Mouse (Mus musculus) limb, embryonic 11.5 days (tissue): ENCODE data around the gene Trp53inp2. TPM values are rescaled to one million over a fixed set of nuclear protein-coding genes. Genes with fewer than 3 reads are reported as not detected.

Experiments used
- ATAC-seq: fragments of 200-750 bp; cut with Nextera tagmentation; 2 replicates; pipeline ENCODE4 v1.8.0; 2017; ENCODE audit warnings: low read depth; ENCODE audit not compliant: insufficient number of reproducible peaks, low FRiP score, low TSS enrichment
- DNase-seq: peaks from one replicate; pipeline ENCODE4 v3.0.0-alpha.2; 2015; ENCODE audit warnings: low spot score
- H3K27ac ChIP-seq: fragments of 300-500 bp; sonication (generic); replicated peaks from 2 replicates; pipeline ENCODE4 v1.5.1; 2014; ENCODE audit warnings: low read depth, mild to moderate bottlenecking, low read length
- H3K27me3 ChIP-seq: fragments of 300-500 bp; sonication (generic); 2 replicates; pipeline ENCODE4 v1.6.1; 2014; ENCODE audit warnings: mild to moderate bottlenecking, low read length, mixed read lengths; ENCODE audit not compliant: control insufficient read depth, insufficient read depth
- H3K36me3 ChIP-seq: fragments of 300-500 bp; sonication (generic); 2 replicates; pipeline ENCODE4 v1.6.1; 2014; ENCODE audit warnings: mild to moderate bottlenecking, low read length, moderate library complexity, mixed read lengths; ENCODE audit not compliant: control insufficient read depth, insufficient read depth
- H3K4me1 ChIP-seq: fragments of 300-500 bp; sonication (generic); 2 replicates; pipeline ENCODE4 v1.6.1; 2014; ENCODE audit warnings: low read length, mixed read lengths; ENCODE audit not compliant: control insufficient read depth, insufficient read depth
- H3K4me2 ChIP-seq: fragments of 300-500 bp; sonication (generic); 2 replicates; pipeline ENCODE4 v1.6.1; 2014; ENCODE audit warnings: low read depth, mild to moderate bottlenecking, moderate library complexity; ENCODE audit not compliant: severe bottlenecking
- H3K4me3 ChIP-seq: fragments of 300-500 bp; sonication (generic); 2 replicates; pipeline ENCODE4 v1.5.1; 2014; ENCODE audit warnings: low read depth, low read length
- H3K9ac ChIP-seq: fragments of 300-500 bp; sonication (generic); 2 replicates; pipeline ENCODE4 v1.6.1; 2014; ENCODE audit warnings: mild to moderate bottlenecking, low read length
- H3K9me3 ChIP-seq: fragments of 300-500 bp; sonication (generic); 2 replicates; pipeline ENCODE4 v1.6.1; 2016; ENCODE audit warnings: low read length; ENCODE audit not compliant: control insufficient read depth
- WGBS: fragments of 180-500 bp; shearing (Covaris S2); extraction: QIAGEN DNeasy Blood & Tissue Kit; methylation state at CpG from one replicate; pipeline ENCODE4 v1.1.7; 2014; 5-methylcytosine and 5-hydroxymethylcytosine counted together
- polyA plus RNA-seq: library from polyadenylated mRNA; unstranded; fragments of >200 nt; fragmentation: Nextera tagmentation; extraction: Ambion mirVana; gene quantifications from 2 replicates; pipeline ENCODE4 v1.2.1, GENCODE M21; 2014

Trp53inp2 gene
- polyA plus RNA-seq, 1 experiment from 2014 or later, result 17.5 TPM

DNA sequence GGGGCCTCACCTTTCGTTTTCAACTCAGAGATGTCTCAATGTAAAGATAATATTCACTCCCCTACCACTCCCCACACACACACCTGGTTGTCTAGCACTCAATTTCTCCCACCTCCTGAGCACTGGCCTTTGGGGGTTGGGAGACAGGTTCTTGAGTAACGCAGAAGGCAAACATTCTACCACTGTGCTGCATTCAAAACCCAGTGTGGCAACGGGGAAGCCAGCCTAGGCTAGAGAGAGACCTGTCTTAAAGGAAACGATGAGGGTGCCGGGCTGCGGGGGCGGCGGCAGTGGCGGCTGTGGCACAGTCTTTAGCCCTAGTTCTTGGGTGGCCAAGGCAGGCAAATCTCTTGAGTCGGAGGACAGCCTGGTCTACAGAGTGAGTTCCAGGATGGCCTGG is 4.7 kb upstream of the Trp53inp2 start:
- WGBS, result 79% methylated on average over 10 of the region's 10 CpGs
- no peaks in the 10 kb centered on the region for H3K36me3 ChIP-seq

DNA sequence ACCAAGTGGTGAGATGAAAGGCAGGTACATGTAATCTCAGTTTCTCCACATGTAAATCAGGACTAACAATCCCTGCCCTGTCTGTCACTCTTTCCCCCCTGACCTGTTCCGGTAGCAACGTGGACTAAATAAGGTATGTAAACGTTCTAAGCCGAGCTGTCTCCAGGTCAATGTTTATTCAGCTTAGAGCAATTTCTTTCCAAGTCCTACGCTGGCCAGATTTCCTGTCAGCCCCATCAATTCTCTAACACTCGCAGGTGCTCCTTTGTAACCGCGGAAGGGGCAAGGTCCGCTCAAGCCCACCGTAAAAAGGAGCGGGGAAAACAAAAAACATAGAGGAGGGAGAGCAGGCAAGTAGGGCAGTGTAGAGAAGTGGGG is 190 bp downstream of the Trp53inp2 start:
- no peaks in the 10 kb centered on the region for H3K4me1 ChIP-seq
- H3K4me2 ChIP-seq, result peak overlapping the region; percentile 80
- ATAC-seq (no peak), DNase-seq (peak; percentile 23)
- no peaks in the 10 kb centered on the region for H3K36me3 ChIP-seq
- peak overlapping the region; percentile 94 for H3K9ac ChIP-seq
- WGBS, result 3% methylated on average over 11 of the region's 11 CpGs
- H3K9me3 ChIP-seq, result no peaks in the 10 kb centered on the region
- H3K27me3 ChIP-seq, result peaks cover 10% of the 10 kb centered on the region; the same call in 1 of the 2 replicates
- H3K27ac ChIP-seq, result no peak overlapping the region
- H3K4me3 ChIP-seq, result peak overlapping the region; percentile 87

More for the DNA sequence above, 4.7 kb upstream of the Trp53inp2 start:
- Histone ChIP-seq H3K4me1 (no peaks in the 10 kb centered on the region), H3K4me3 (no peak overlapping the region), H3K4me2 (no peak overlapping the region), H3K27me3 (peaks cover 7% of the 10 kb centered on the region; the same call in 1 of the 2 replicates), H3K27ac (no peak overlapping the region), H3K9me3 (no peaks in the 10 kb centered on the region), H3K9ac (no peak overlapping the region)
- DNase-seq (no peak), ATAC-seq (no peak)

DNA sequence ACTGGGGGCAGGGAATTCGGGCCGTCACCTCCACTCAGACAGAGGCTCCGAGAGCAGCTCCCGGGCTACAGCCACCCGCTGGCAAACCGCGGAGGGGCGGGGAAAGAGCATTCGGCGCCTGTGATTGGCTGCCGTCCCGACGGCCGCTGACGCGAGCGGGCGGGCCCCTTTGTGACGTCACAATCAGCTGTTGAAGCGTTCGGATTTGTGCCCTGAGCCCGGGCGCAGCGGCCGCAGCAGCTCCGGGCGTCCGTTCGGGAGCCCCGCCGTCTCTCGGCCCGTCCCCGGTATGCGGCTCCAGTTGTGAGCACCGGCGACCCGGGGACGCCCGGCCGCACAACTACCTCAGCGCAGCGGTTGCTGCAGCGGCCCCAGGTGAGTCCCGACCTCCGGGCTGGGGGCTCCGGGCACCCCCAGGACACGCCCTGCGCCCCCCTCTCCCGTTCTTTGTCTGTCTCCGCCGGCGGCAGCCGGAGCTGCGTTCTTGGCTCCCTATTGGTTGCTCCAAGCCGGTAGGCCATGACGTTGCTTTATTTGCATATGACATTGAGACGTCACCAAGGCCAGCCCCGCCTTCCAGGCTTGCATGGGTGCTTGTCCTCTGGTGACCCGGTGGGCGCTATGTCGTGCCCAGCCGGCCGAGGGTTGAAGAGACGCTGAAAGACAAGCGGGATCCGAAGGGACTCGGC is 928 bp downstream of the Trp53inp2 start:
- peak overlapping the region; percentile 94 for H3K9ac ChIP-seq
- ATAC-seq (peak; percentile 89), DNase-seq (peak; percentile 98)
- no peaks in the 10 kb centered on the region for H3K36me3 ChIP-seq
- H3K4me3 ChIP-seq, result peak overlapping the region; percentile 87
- H3K27me3 ChIP-seq, result peaks cover 10% of the 10 kb centered on the region; the same call in 1 of the 2 replicates
- no peaks in the 10 kb centered on the region for H3K4me1 ChIP-seq
- peak overlapping the region; percentile 80 for H3K4me2 ChIP-seq
- peak overlapping the region; percentile 89 for H3K27ac ChIP-seq
- H3K9me3 ChIP-seq, result no peaks in the 10 kb centered on the region
- under 1% methylated on average over 68 of the region's 68 CpGs for WGBS

DNA sequence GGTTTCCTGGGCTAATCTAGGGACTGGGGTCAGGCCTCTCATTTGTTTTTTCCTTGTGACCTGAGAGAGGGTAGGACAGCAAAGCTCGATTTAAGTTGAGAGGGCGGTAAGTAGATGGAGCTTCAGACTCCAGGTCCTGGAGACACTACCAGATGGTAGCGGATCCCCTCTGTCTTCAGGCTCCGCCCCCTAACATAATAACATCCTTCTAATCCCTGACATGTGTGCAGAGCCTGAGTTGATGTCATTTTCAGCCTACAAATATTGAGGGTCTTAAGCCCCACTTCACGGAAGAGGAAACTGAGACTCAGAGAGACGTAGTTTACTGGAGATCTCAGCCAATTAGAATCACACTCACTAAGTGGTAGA is 1.5 kb downstream of the Trp53inp2 start:
- no peaks in the 10 kb centered on the region for H3K9me3 ChIP-seq
- no peaks in the 10 kb centered on the region for H3K4me1 ChIP-seq
- H3K27ac ChIP-seq, result no peak overlapping the region; the same call in 1 of the 2 replicates
- 25% methylated on average over 6 of the region's 6 CpGs for WGBS
- DNase-seq (no peak), ATAC-seq (no peak; the same call in 1 of the 2 replicates)
- peak overlapping the region; percentile 94 for H3K9ac ChIP-seq
- peaks cover 10% of the 10 kb centered on the region; the same call in 1 of the 2 replicates for H3K27me3 ChIP-seq
- H3K4me3 ChIP-seq, result peak overlapping the region; percentile 87
- H3K36me3 ChIP-seq, result no peaks in the 10 kb centered on the region
- H3K4me2 ChIP-seq, result peak overlapping the region; percentile 80

DNA sequence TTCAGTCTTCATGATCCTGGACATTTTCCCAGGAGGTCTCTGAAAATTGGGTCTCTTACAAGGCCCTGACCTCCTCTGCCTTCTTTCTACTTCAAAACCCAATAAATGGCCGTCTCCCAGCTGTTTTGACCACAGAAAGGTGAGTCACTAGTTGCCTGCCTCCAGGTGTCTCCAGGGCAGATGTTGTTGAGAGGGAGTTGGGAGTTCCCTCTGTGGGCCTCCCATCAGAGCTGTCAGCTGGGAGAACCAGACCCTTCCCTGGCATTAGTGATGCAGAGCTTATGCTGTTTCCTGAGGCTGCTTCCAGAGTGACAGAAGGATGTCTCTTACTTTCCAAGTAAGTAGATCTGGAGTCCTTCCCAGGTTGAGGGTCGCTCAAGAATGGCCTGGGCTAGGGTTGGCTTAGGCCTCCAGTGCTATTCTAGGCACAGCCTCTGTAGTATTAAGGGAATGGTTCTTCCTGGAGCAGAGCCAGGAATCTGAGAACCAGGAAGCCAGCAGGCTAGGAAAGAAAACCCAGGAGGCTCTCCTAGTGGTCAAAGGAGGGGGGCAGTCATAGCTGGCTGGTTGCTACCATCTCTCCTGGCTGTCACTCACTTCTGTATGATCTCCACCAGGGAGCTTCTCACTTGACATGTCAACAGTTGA is 2.1 kb downstream of the Trp53inp2 start:
- Histone ChIP-seq H3K27me3 (peaks cover 10% of the 10 kb centered on the region; the same call in 1 of the 2 replicates), H3K36me3 (no peaks in the 10 kb centered on the region), H3K4me1 (no peaks in the 10 kb centered on the region), H3K9me3 (no peaks in the 10 kb centered on the region), H3K4me2 (no peak overlapping the region; the same call in 1 of the 2 replicates), H3K27ac (no peak overlapping the region), H3K4me3 (no peak overlapping the region), H3K9ac (no peak overlapping the region)
- DNase-seq (no peak), ATAC-seq (no peak)
- 80% methylated on average over 2 of the region's 2 CpGs for WGBS

DNA sequence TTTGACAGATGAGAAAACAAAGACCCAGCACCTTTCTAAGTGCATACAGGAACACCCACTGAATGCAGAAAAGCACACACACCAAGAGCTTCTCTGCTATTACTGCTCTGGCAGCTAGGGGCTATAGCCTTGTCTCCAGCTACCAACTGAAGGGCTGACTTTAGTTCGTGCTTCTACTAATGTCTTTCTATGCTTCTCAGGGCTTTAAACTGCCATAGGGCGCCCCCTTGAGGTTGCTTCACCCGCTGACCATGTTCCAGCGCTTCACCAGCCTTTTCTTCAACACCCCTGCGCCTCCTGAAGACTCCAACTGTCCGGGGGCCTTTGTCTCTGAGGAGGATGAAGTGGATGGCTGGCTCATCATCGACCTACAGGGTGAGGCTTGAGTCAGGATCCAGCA is 4.2 kb downstream of the Trp53inp2 start:
- H3K27ac ChIP-seq, result no peak overlapping the region
- DNase-seq, result peak; percentile 81
- no peak overlapping the region for H3K9ac ChIP-seq
- 27% methylated on average over 7 of the region's 7 CpGs for WGBS
- H3K9me3 ChIP-seq, result no peaks in the 10 kb centered on the region
- no peak overlapping the region for H3K4me3 ChIP-seq
- no peaks in the 10 kb centered on the region for H3K36me3 ChIP-seq
- H3K4me2 ChIP-seq, result no peak overlapping the region
- no peaks in the 10 kb centered on the region for H3K4me1 ChIP-seq
- ATAC-seq, result no peak
- peaks cover 9% of the 10 kb centered on the region; the same call in 1 of the 2 replicates for H3K27me3 ChIP-seq

DNA sequence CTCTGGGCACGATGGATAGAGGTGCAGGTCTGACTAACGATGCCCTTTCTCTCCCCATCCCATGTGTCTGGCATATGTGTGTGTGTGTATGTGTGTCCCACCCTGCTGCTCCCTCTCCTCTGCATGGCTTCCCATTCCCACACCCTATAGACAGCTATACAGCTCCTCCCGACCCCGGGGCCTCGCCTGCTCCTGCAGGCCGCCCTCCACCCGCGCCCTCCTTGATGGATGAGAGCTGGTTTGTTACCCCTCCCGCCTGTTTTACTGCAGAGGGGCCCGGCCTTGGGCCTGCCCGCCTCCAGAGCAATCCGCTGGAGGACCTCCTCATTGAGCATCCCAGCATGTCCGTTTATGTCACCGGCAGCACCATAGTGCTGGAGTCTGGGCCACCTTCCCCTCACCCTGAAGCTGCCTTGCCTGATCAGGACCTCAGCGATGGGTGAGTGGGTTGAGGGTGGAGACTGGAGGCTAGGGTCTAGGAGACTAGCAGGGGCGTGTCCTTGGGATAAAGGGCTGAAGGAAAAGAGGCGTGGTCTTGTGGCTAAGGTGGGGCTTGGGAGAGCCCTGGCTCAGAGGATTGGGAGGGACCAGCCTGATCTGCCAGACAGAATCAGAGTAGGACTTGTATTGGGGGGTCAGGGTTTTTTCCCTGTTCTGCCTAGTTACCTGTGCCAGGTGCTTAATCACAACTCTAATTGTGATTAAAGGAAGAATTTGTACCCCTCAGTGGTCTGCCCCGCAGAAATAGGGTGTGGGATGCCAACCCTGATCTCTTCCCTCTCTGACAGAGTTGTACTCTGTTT is 5.1 kb downstream of the Trp53inp2 start:
- H3K4me2 ChIP-seq, result no peak overlapping the region
- ATAC-seq (no peak), DNase-seq (peak; percentile 25)
- H3K4me3 ChIP-seq, result no peak overlapping the region
- H3K9me3 ChIP-seq, result no peaks in the 10 kb centered on the region
- no peak overlapping the region for H3K9ac ChIP-seq
- 0 out of 2 replicates have a peak, but pooled peaks cover 2% of the 10 kb centered on the region for H3K27me3 ChIP-seq
- no peaks in the 10 kb centered on the region for H3K36me3 ChIP-seq
- WGBS, result 46% methylated on average over 18 of the region's 18 CpGs
- no peak overlapping the region for H3K27ac ChIP-seq
- H3K4me1 ChIP-seq, result no peaks in the 10 kb centered on the region

DNA sequence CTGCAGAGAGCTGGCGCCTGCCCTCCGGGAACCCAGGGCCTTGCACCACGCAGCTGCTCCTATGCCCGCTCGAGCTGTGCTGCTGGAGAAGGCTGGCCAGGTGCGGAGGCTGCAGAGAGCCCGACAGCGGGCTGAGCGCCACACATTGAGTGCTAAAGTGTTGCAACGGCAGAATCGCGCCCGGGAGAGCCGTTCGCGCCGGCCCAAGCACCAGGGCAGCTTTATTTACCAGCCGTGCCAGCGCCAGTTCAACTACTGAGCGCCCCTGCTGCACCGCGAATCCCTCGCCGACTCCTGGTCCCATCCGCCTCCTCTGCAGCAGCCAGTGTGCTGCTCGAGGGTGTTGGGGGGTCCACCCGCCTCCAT is 5.7 kb downstream of the Trp53inp2 start:
- H3K9ac ChIP-seq, result no peak overlapping the region
- 11% methylated on average over 27 of the region's 27 CpGs for WGBS

More for the DNA sequence above, 5.7 kb downstream of the Trp53inp2 start:
- no peak overlapping the region for H3K4me3 ChIP-seq
- H3K4me2 ChIP-seq, result no peak overlapping the region
- 0 out of 2 replicates have a peak, but pooled peaks cover 2% of the 10 kb centered on the region for H3K27me3 ChIP-seq
- H3K9me3 ChIP-seq, result no peaks in the 10 kb centered on the region
- no peak overlapping the region for H3K27ac ChIP-seq
- ATAC-seq (no peak), DNase-seq (peak; percentile 29)
- H3K4me1 ChIP-seq, result no peaks in the 10 kb centered on the region
- no peaks in the 10 kb centered on the region for H3K36me3 ChIP-seq
